Mouse (Mus musculus) cerebellum, postnatal 25 days (tissue): ENCODE results near the gene Eps15.

Source experiments
- DNase-seq, 2 experiments: peaks; one replicate each; pipeline ENCODE4 v3.0.0; 2021; ENCODE audit warnings: mixed read lengths in 2 of 2

The Eps15 gene

GRCm38 (mm10) chr4:109279689-109280458, at the start of gene Eps15:
Gene Eps15 (plus strand): TSS chr4:109280268.
- DNase-seq, result peak; percentile 94 to 97

- DNase-seq, result no peak
Measured at GRCm38 (mm10) chr4:109234185-109234584, 45.9 kb upstream of the Eps15 start, which contains the start of gene Calr4. Gene Calr4 (plus strand): TSS chr4:109234485.

- no peak for DNase-seq
Measured at GRCm38 (mm10) chr4:109234806-109235350, 45.2 kb upstream of the Eps15 start.

GRCm38 (mm10) chr4:109236186-109236879, 43.7 kb upstream of the Eps15 start:
- no peak for DNase-seq

GRCm38 (mm10) chr4:109238428-109239268, 41.4 kb upstream of the Eps15 start:
- peak; percentile 38 to 57 for DNase-seq

GRCm38 (mm10) chr4:109241221-109241620, 38.8 kb upstream of the Eps15 start:
- DNase-seq, result no peak

- DNase-seq, result peak; percentile 41 to 52
Measured at GRCm38 (mm10) chr4:109241934-109242333, 38.1 kb upstream of the Eps15 start.

GRCm38 (mm10) chr4:109244506-109244905, 35.6 kb upstream of the Eps15 start:
- DNase-seq, result no peak

GRCm38 (mm10) chr4:109245016-109245620, 35.0 kb upstream of the Eps15 start:
- no peak for DNase-seq

GRCm38 (mm10) chr4:109251605-109252004, 28.5 kb upstream of the Eps15 start:
- peak in 1 of 2 experiments; percentile 41 for DNase-seq

- DNase-seq, result no peak
Measured at GRCm38 (mm10) chr4:109252199-109252598, 27.9 kb upstream of the Eps15 start.

- no peak for DNase-seq
Measured at GRCm38 (mm10) chr4:109253664-109254151, 26.4 kb upstream of the Eps15 start.

GRCm38 (mm10) chr4:109254511-109254910, 25.6 kb upstream of the Eps15 start:
- no peak for DNase-seq

GRCm38 (mm10) chr4:109255321-109255720, 24.7 kb upstream of the Eps15 start:
- no peak for DNase-seq

GRCm38 (mm10) chr4:109255727-109256417, 24.2 kb upstream of the Eps15 start:
- no peak for DNase-seq

GRCm38 (mm10) chr4:109256791-109257190, 23.3 kb upstream of the Eps15 start:
- DNase-seq, result no peak

- DNase-seq, result no peak
Measured at GRCm38 (mm10) chr4:109257639-109258038, 22.4 kb upstream of the Eps15 start.

GRCm38 (mm10) chr4:109262068-109262467, 18.0 kb upstream of the Eps15 start:
- no peak for DNase-seq

- DNase-seq, result no peak
Measured at GRCm38 (mm10) chr4:109266056-109266455, 14.0 kb upstream of the Eps15 start.

- no peak for DNase-seq
Measured at GRCm38 (mm10) chr4:109266744-109267143, 13.3 kb upstream of the Eps15 start.

- DNase-seq, result no peak
Measured at GRCm38 (mm10) chr4:109267452-109267851, 12.6 kb upstream of the Eps15 start.

GRCm38 (mm10) chr4:109268903-109269302, 11.2 kb upstream of the Eps15 start:
- DNase-seq, result no peak
